Mouse (Mus musculus): ENCODE results near the gene Dnmt1.

Dnmt1 gene

GRCm38 (mm10) chr9:20879097-20879792 lies 80.4 kb downstream of the Dnmt1 start, which contains the start of gene Angptl6:
Angptl6 (minus strand) TSS chr9:20879727.
- no peak for DNase-seq (ENCODE audit: low spot score)

GRCm38 (mm10) chr9:20878710-20879065 lies 81.0 kb downstream of the Dnmt1 start:
- DNase-seq (ENCODE audit: low spot score) = peak; percentile 47

- DNase-seq (ENCODE audit: low spot score) = peak; percentile 100
Measured at GRCm38 (mm10) chr9:20878041-20878709, 81.5 kb downstream of the Dnmt1 start.

GRCm38 (mm10) chr9:20877118-20878040 lies 82.3 kb downstream of the Dnmt1 start:
- DNase-seq (ENCODE audit: low spot score) = no peak

GRCm38 (mm10) chr9:20876318-20877117 lies 83.2 kb downstream of the Dnmt1 start:
- DNase-seq (ENCODE audit: low spot score) = no peak

- DNase-seq (ENCODE audit: low spot score) = no peak
Measured at GRCm38 (mm10) chr9:20875021-20875790, 84.5 kb downstream of the Dnmt1 start.

GRCm38 (mm10) chr9:20873521-20873920 lies 86.2 kb downstream of the Dnmt1 start:
- no peak for DNase-seq (ENCODE audit: low spot score)

GRCm38 (mm10) chr9:20872991-20873390 lies 86.7 kb downstream of the Dnmt1 start:
- no peak for DNase-seq (ENCODE audit: low spot score)

- DNase-seq (ENCODE audit: low spot score) = no peak
Measured at GRCm38 (mm10) chr9:20870211-20871173, 89.2 kb downstream of the Dnmt1 start.

- DNase-seq (ENCODE audit: low spot score) = no peak
Measured at GRCm38 (mm10) chr9:20869246-20869645, 90.4 kb downstream of the Dnmt1 start.

GRCm38 (mm10) chr9:20868448-20869001 lies 91.2 kb downstream of the Dnmt1 start, which contains the start of gene A230050P20Rik:
A230050P20Rik (plus strand) TSS chr9:20868642.
- DNase-seq (ENCODE audit: low spot score) = peak; percentile 65

- DNase-seq (ENCODE audit: low spot score) = no peak
Measured at GRCm38 (mm10) chr9:20866879-20867278, 92.8 kb downstream of the Dnmt1 start.

- no peak for DNase-seq (ENCODE audit: low spot score)
Measured at GRCm38 (mm10) chr9:20862225-20862624, 97.5 kb downstream of the Dnmt1 start.

GRCm38 (mm10) chr9:20861821-20862220 lies 97.9 kb downstream of the Dnmt1 start:
- no peak for DNase-seq (ENCODE audit: low spot score)

GRCm38 (mm10) chr9:20859926-20860325 lies 99.8 kb downstream of the Dnmt1 start:
- no peak for DNase-seq (ENCODE audit: low spot score)

Data from ovary, postnatal 36 days (tissue).